8 mouse cellular contexts compared by ENCODE assay signal in the genomic region with DNA sequence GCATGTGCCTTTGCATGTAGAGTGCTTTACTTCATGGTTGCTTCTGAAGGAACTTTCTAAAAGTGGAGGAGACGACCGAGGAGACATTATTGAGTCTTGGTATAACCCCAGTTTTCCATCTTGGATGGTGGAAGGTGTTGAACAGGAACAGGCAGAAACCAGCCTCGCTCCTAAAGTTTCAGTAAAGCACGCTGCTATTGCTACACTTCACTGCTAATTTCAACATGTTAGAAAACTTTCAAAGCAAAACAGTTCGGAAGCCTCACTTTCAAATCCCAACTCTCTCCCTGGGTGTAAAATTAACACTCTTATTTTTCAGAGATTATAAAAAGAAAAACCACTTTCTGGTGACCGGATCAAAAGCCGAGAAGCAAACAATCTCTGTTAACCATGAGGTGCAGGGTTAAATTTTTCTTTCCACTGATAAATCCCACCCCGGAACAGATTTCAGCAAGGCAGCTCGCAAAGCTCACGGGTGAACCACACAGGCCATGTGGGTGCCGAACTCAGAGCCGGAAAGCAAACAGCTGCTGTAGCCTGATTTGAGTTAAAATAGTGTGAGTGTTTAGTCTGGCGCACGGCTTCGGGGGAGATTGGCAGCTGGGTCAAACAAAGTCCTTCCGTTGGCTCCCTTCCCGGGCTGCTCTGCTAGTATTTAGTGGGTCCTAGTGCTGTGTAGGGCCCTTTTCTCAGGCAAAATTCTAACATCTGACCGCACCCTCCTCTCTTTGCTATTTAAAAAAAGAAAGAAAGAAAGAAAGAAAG.
DNase-seq lines count a peak whose midpoint lies in the region; ATAC-seq and TF ChIP-seq lines count a peak whose summit lies in the region.

No protein-coding gene starts in this region.

- TF ChIP-seq CTCF in kidney, adult 2 months (conservative IDR thresholded peaks at IDR 0.05; ENCODE audit: insufficient read depth, insufficient read length, low read depth, low read length), result no peak
- no peak for TF ChIP-seq CTCF in small intestine, adult 2 months (IDR thresholded peaks at IDR 0.05; ENCODE audit: extremely low read depth, insufficient read length, insufficient replicate concordance, low read depth, low read length)

- DNase-seq in adrenal gland, postnatal 36 days, result peak; percentile 84 to 88
- peak; percentile 97 for DNase-seq in embryonic facial prominence, embryonic 14.5 days (ENCODE audit: low spot score)
- DNase-seq in heart, adult 8-10 months (ENCODE audit: low spot score), result peak; percentile 84
- DNase-seq in kidney, adult 2 months, result peak; percentile 94
- DNase-seq in left cerebral cortex, postnatal 4 days, result peak; percentile 94
- peak; percentile 52 for DNase-seq in midbrain, embryonic 10.5 days (ENCODE audit: low spot score)
- DNase-seq in c-Kit-positive CD71-positive TER-119-positive erythroid progenitor cells, embryonic 14.5 days (ENCODE audit: low spot score), result no peak

- H3K9me3 ChIP-seq in embryonic facial prominence, embryonic 14.5 days (ENCODE audit: control insufficient read depth, low read length), result no peaks in the 10 kb centered on the region
- H3K9me3 ChIP-seq in midbrain, embryonic 10.5 days (replicated peaks), result no peaks in the 10 kb centered on the region

- WGBS in embryonic facial prominence, embryonic 14.5 days, result 23% methylated on average over 18 of the region's 18 CpGs
- WGBS in kidney, adult 2 months, result 33% methylated on average over 18 of the region's 18 CpGs
- WGBS in midbrain, embryonic 10.5 days, result 62% methylated on average over 18 of the region's 18 CpGs
- 45% methylated on average over 18 of the region's 18 CpGs for WGBS in small intestine, adult 2 months

- no peaks in the 10 kb centered on the region for H3K36me3 ChIP-seq in embryonic facial prominence, embryonic 14.5 days (ENCODE audit: control insufficient read depth, insufficient read depth, low read length)
- H3K36me3 ChIP-seq in kidney, adult 2 months (ENCODE audit: control insufficient read depth, insufficient read depth, low read length), result no peaks in the 10 kb centered on the region
- H3K36me3 ChIP-seq in midbrain, embryonic 10.5 days, result peaks cover 3% of the 10 kb centered on the region; the same call in 1 of the 2 replicates
- H3K36me3 ChIP-seq in small intestine, adult 2 months (ENCODE audit: control insufficient read depth, insufficient read depth, low read length), result no peaks in the 10 kb centered on the region

- H3K4me1 ChIP-seq in embryonic facial prominence, embryonic 14.5 days (ENCODE audit: control insufficient read depth, insufficient read depth, low read length), result 0 out of 2 replicates have a peak, but pooled peaks cover 10% of the 10 kb centered on the region
- no peaks in the 10 kb centered on the region for H3K4me1 ChIP-seq in kidney, adult 2 months (ENCODE audit: control insufficient read depth, insufficient read depth, low read length)
- H3K4me1 ChIP-seq in midbrain, embryonic 10.5 days, result peaks cover 18% of the 10 kb centered on the region
- no peaks in the 10 kb centered on the region for H3K4me1 ChIP-seq in small intestine, adult 2 months (ENCODE audit: control insufficient read depth, insufficient read depth, insufficient read length, low read length)

- ATAC-seq in embryonic facial prominence, embryonic 14.5 days (ENCODE audit: low read depth), result peak; percentile 97

- peak overlapping the region; percentile 41 for H3K4me3 ChIP-seq in embryonic facial prominence, embryonic 14.5 days (ENCODE audit: low read depth, low read length)
- H3K4me3 ChIP-seq in kidney, adult 2 months (ENCODE audit: insufficient read depth, low read depth, low read length), result peak overlapping the region; percentile 9; the same call in 1 of the 2 replicates
- no peak overlapping the region for H3K4me3 ChIP-seq in midbrain, embryonic 10.5 days
- peak overlapping the region; percentile 13; the same call in 1 of the 2 replicates for H3K4me3 ChIP-seq in small intestine, adult 2 months (ENCODE audit: low read depth, low read length)

- H3K4me2 ChIP-seq in embryonic facial prominence, embryonic 14.5 days (ENCODE audit: low read depth, low read length), result peak overlapping the region; percentile 52

- intact Hi-C loops in left cerebral cortex, postnatal 4 days (cut with DNase I), result loop anchor here (5.0 to 10.0 kb wide), 4 partner anchors 77 to 265 kb away; no protein-coding TSS in a partner anchor

- no peak for TF ChIP-seq POLR2A in kidney, adult 2 months (IDR thresholded peaks at IDR 0.05; ENCODE audit: low read depth, low read length)
- no peak for TF ChIP-seq POLR2A in small intestine, adult 2 months (IDR thresholded peaks at IDR 0.05; ENCODE audit: low read depth, low read length)

- H3K27me3 ChIP-seq in embryonic facial prominence, embryonic 14.5 days (replicated peaks; ENCODE audit: control insufficient read depth, insufficient read depth, low read length), result no peaks in the 10 kb centered on the region
- no peaks in the 10 kb centered on the region for H3K27me3 ChIP-seq in kidney, adult 2 months (replicated peaks; ENCODE audit: control insufficient read depth, insufficient read depth, low read length)
- no peaks in the 10 kb centered on the region for H3K27me3 ChIP-seq in midbrain, embryonic 10.5 days (ENCODE audit: low read depth, poor library complexity, severe bottlenecking)
- no peaks in the 10 kb centered on the region for H3K27me3 ChIP-seq in small intestine, adult 2 months (ENCODE audit: control insufficient read depth, insufficient read depth, low read length)

- H3K9ac ChIP-seq in embryonic facial prominence, embryonic 14.5 days (ENCODE audit: low read depth, low read length), result peak overlapping the region; percentile 63

- peak overlapping the region; percentile 92 for H3K27ac ChIP-seq in embryonic facial prominence, embryonic 14.5 days (replicated peaks; ENCODE audit: low read depth, low read length)
- peak overlapping the region; percentile 13 for H3K27ac ChIP-seq in kidney, adult 2 months (ENCODE audit: insufficient read depth, low read depth, low read length)
- H3K27ac ChIP-seq in midbrain, embryonic 10.5 days (replicated peaks), result peak overlapping the region; percentile 78
- no peak overlapping the region for H3K27ac ChIP-seq in small intestine, adult 2 months (ENCODE audit: insufficient read depth, low read depth, low read length)
